Mouse (Mus musculus) mesoderm, embryonic 11.5 days (tissue): ENCODE results near the gene Mrpl30.

Experiments used
- DNase-seq: peaks from one replicate; pipeline ENCODE4 v3.0.0-alpha.2; 2012; ENCODE audit warnings: low read depth, low spot score

The Mrpl30 gene

DNA sequence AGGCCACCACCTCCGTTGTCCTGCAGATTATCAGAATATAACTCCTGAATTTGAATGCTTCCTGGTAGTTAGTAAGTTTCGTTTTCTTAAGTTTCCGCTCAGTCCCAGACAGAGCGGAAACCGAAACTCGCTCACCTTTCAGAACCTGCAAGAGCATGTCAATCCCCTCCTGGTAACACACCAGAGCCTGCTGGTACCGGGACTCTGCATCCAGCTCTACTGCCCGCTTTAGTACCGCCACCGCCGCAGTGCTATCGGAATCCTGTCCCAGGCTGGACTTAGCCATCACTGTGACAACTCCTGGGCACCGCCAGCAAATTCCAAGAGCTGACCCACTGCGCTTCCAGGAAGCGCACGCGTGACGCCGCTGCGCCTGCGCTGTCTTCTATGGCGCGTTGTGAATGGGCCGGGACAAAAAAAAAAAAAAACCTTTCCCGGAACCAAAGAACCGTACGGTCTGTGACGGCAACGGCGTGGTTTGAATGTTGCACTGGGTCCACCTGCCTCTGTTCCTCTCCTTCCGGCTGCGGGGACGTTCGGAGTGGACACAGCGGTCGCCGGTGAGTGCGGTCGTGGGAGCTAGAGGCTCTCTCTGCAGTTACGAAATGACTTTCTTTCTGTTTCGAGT, at the start of gene Mrpl30, which contains the start of gene Mitd1:
TSS of gene Mrpl30 (plus strand) at position 453 of the 628 bp plus-strand sequence.
TSS of gene Mitd1 (minus strand) at position 387 of the 628 bp plus-strand sequence.
- peak; percentile 97 for DNase-seq

DNA sequence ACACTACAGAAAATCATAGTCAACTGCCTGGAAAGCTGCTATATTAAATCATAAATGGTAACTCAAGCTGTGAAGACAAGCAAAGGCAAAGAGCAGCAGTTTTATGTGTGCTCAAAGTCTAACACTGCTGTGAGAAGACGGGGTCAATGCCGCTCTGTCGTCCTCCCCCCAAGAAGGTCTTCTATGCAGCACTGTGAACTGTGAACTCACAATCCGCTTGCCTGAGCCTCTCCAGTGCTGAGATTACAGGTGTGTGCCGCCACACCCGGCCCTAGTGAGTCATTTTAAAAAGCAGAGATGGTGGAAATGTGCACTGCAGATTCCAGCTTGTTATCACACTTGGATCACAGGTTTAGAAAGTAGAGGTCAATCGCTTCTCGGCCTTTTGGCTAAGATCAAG, 43.4 kb upstream of the Mrpl30 start:
- DNase-seq, result no peak

DNA sequence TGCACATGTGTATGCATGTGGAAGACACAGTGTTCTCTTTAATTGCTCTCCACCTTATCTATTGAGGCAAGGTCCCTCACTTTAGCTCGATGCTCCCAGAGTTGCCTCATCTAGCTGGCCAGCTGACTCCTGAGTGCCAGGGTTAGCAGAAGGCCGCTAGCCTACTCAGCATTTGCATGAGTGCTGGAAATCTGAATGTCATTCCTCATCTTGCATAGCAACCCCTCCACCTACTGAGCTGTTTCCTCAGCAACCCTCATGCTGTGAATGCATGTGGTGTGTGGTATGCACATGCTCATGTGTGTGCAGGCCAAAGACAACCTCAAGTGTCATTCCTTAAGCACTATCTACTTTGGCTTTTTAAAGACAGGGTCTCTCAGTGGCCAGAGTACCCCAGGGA, 39.6 kb upstream of the Mrpl30 start:
- peak; percentile 26 for DNase-seq

DNA sequence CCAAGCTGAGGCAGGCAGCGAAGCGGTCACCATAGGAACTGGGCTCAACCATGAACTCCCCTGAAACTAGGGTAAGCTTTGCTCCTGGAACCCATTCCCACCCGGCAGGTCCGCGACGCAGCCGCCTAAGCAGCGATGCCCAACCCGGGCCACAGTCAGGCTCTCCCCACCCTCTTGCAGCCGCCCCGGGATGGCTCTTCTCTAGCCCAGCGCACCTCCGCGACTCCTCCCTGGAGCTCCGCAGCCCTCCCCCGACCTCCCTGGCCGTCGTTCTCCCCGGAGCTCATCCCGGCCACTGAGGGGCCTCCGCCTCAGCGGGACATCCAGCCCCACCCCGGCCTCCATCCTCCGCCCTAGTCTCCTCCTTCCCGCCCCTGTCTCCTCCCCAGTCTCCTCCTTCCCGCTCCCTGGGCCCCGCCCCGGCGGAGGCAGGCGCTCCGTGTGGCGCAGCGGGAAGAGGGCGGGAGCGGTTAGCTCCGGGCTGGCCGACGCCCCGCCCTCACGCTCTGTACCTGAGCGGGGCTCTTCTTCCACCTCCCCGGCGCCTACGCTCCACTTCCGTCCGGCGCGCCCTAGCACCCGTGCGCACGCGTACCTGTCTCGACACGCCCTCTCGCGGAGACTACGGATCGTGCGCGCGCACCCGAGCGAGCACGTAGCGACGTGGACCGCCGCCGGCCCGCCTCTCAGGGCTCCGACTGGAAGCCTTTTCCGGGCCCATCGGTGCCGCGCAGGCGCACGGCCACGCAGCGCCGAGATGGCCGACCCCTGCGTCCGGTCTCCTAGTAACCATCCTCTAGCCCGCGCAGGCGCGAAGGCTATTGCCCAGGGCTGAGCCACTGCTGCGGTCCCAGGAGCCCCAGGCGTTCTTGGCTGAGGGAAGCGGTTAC, 25.5 kb upstream of the Mrpl30 start:
- peak; percentile 99 for DNase-seq

DNA sequence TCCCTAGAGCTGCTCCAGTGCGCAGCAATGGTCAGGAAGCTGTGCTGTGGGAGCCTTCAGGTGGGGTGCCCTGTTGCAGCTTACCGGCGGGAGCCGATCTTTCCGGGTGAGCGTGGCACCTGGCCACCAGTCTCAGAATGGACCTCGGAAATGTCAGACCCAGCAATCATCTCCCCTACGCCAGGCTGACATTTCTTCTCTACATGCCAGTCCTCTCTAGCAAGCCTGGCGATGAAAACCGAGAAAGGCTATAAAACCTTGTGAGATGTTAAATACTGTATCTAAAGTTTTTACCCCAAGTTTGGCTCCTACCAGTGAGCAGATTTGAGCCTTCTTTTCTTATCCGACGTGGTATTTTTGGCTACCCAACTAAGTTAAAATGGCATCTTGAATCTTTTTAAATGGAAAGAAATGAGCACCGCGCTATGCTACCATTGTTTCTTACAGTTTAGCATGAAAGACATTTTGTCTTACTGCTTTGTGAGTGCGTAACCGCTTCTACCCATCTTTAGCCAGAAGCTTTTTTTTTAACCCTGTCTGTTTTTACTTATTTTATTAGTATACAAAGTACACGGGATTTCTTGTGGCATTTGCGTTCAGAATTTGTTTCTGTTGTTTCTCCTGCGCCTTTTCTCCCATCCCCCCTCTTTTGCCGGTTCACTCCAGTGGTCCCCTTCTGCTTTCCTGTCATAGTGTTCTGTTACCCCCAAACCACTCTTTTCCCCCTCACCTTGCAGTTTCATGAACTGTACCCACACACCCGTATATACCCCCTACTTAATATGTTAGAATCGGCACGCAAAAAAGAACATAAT, 24.7 kb upstream of the Mrpl30 start:
- no peak for DNase-seq

DNA sequence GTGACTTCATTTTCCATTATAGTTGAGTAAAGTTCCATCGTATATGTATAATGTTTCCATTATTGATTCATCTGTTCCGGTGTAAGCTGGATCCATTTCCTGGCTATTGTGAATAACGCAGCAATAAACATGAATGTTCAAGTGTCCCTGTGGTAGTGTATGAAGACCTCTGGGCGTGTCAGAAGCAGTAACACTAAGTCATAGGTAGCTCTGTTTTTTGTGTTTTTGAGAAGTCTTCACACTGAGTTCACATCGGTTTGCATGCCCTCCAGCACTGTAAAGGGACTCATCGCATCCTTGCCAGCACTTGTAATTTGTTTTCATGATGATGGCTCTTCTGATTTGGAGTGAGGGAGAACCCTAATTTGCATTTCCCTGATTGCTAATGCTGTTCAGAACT, 24.0 kb upstream of the Mrpl30 start, which contains the start of gene Tsga10:
TSS of gene Tsga10 (minus strand) at position 144 of the 400 bp plus-strand sequence.
- no peak for DNase-seq

DNA sequence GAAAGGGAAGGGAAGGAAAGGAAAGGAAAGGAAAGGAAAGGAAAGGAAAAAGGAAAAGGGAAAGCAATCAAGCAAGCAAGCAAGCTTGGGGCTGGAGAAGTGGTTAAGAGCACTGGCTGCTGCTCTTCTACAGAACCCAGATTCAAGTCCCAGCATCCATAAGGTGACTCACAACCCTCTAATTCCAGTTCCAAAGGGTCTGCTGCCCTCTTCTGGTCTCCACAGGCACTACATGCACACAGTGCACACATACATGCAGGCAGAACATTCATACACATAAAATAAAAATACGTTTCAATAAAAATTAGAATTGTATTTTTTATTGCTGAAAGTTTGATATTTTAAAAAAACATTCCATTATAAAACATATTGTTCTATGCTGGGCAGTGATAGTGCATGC, 23.2 kb upstream of the Mrpl30 start:
- DNase-seq, result peak; percentile 56

DNA sequence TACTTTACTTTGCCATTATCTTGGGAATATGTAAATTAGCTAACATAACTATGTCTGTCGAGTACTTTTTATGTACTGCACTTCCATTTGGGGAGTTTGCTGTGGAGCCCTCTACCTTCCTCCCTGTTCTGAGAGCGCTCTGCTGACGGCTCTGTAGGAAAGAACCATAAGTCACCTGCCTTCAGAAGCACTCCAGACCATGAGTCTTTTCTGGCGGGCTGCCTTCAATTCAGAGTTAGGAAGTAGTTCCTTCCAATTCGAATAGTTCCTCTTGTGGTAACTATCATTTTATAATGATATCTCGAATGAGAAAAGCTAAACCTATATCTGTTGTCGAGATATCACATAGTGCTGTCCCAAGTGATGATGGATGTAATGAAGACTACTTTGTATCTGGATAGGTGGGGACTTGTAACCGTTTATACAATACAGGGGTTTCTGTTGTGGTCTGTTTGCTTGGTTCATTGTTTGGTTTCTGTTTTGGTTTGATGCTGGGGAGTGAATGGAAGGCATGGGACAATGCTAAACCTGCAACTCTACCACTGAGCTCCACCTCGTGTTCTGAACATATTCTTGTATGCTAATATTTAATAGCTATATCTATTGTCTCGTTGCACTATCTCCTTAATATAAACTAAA, 22.5 kb upstream of the Mrpl30 start:
- DNase-seq, result no peak

DNA sequence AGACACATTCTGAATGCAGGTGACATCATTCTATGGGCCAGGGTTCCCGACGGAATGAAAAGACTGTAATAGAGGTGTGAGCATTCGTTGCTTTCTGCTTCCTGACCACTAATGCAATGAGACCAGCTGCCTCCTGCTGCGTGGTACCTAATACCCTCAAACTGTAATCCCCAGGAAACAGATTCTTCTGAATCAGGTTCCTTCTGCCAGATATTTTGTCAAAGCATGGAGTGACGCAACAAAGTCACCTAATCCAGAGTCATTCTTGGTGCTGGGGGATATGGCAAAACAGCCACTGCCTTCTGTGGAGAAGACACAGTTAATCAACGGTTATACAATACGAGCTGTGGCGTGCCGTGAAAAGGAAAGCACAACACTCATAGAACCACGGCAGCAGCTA, 21.6 kb upstream of the Mrpl30 start:
- DNase-seq, result no peak

DNA sequence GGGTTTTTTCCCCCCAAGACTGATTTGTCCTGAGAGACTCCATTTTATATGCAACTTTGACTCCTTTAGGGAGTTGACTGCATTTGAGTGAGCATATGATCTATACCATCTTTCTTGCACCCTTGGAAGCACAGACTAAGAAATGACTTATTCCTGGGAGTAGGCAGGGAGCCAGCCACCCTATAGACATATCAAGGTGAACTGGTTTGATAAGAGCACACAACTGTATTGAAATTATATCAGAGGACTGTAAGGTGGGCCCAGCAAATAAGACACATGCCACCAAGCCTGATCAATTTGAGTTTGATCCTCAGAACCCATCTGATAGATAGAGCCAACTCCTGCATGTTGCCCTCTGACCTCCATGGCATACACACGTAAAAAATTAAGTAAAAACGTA, 20.9 kb upstream of the Mrpl30 start:
- DNase-seq, result no peak

DNA sequence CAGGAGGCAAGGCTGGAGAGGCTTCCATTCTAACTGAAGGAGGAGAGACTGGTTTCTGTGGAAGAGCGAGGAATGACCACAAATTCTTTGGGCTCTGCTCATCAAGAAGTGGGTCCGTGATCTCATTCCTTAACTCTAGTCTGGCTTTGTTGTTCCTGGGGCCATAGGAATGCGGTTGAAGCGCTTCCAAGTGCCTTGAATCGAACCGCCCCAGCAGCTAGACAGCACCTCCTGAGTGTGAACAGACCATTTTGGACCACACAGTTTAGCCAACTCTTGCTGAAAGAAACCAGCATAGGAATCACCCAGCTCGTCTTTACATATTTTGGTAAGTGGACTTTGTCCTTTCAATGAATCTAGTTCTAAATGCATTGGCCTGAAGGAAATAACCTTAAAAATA, 18.6 kb upstream of the Mrpl30 start, which contains the start of gene Lipt1:
TSS of gene Lipt1 (plus strand) at position 35 of the 400 bp plus-strand sequence.
- peak; percentile 41 for DNase-seq

DNA sequence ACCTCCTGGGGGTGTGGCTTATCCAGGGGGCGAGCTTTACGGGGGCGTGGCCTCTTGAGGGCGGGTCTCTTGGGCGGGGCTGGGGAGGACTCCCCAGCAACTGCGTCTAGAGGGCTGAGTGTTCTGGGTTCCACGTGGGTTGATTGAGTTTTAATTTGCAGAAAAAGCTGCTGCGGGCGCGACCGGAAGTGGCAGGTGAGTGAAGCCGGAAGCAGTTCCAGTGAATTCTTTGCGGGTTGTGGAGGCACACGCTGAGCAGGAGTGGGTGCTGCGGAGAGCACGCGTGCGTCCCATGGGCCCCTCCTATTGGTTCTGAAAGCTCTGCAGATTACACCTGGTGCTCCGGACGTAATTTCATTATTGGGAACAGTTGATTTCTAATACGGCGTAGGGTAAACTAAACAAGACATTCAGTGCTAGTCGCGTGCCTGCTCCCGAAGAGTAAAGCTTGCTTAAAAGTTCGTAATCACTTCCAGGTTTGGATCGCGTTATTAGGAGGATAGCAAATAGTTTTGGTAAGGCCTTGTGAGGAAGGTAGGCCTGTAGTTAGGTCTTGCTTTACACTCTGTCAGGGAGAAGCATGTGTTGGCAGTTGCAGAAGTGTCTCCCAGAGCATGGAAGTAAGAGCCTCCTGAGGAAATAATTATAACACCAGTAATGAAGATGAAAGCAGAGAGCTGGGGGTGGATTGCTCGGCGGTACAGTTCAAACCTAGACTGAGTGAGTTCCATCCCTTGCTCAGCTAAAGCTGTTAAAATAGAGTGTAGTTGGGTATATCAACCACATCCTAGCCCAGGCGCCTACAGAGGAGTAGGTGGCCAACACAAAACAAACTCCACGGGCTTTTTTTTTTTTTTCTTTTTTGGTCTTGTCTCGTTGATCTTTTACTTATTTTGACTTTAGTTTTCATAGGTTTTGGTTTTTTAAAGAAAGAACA, 17.9 kb upstream of the Mrpl30 start:
- DNase-seq, result peak; percentile 79

DNA sequence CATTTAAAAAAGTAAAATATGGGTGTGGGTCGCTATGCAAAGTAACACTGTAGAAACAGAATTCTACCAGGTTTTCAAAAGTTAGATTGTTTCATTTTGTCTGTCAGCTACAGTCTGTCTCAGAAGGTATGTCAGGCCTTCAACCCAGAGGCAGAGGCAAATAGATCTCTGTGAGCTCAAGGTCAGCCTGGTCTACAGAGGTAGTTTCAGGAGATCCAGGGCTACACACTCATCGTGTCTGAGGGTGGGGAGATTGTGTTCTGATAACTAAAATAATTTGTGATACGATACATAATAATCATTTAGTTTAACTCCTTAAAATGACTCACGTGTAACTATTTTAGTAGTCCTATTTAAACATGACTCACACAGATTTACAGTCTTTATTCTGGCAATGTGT, 17.1 kb upstream of the Mrpl30 start:
- no peak for DNase-seq

DNA sequence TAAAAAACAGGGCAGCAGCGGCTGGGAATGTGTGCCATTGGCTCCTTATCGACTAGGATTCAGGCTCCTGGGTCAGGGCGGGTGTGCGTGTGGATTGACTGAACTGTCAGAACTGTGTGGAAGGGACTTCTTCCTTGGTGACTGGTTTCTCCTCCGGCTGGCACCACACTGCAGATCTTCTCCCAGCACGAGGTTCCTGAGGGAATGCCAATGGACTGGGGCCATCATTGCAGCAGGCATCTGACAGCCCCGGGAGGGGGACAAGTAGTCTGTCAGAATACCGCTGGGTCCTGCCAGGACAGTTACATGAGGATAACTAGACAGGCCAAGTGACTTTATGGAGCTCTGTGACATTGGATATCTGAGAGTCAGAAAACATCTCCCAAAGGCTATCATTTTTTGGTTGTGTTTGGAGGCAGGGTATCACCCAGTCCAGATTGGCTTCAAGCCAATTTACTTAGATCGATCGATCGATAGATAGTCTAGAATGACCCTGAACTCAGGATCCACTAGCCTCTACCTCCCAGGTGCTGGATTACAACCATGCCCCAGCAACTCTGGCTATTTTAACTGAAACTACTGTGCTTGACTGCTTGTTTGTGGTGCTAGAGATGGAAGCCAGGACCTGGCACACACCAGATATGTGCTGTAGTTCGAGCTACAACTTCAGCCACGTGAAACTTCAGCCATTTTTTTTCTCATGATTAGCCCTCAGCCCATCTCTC, 12.4 kb upstream of the Mrpl30 start:
- no peak for DNase-seq

DNA sequence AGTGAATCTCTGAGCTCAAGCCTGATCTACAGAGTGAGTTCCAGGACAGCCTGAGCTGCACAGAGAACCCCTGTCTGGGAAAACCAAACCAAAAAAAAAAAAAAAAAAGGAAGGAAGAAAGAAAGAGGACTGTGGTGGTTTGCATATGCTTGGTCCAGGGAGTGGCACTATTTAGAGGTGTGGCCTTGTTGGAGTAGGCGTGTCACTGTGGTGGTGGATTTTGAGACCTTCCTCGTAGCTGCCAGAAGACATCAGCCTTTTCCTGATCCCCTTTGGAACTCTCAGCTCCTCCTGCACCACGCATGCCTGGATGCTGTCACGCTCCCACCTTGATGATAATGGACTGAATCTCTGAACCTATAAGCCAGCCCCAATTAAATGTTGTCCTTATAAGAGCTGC, 6.9 kb upstream of the Mrpl30 start:
- DNase-seq, result no peak

DNA sequence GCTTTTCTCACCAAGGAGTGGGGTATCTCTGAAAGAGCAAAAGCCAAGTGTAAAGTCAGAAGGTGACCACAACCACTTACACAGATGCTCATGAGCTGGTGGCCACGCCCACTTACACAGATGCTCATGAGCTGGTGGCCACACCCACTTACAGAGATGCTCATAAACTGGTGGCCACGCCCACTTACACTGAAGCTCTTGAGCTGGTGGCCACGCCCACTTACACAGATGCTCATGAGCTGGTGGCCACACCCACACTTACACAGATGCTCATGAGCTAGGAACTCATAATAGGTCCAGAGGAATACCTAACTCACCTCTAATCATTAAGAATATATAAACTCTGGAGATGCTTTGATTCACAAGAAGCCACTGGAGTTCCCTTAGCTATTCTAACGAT, 5.8 kb upstream of the Mrpl30 start:
- no peak for DNase-seq

DNA sequence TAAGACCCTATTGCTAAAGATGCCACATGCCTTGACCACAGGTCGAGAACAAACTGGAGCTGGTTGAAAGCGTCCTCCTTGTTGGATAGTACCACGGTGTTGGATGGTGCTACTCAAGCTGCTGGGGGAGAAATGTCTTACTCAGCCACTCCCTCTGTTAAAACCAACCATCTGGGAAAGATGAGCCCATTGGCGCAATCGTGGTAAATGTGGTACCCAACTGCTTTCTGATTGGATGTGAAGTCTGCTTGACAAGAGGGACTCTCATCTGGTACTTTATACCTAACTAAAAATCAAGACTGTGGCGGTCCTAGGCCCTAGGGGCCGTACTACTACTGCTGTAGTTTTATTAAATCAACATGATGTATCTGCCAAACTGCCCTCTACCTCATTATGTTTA, 1.1 kb upstream of the Mrpl30 start:
- DNase-seq, result no peak

DNA sequence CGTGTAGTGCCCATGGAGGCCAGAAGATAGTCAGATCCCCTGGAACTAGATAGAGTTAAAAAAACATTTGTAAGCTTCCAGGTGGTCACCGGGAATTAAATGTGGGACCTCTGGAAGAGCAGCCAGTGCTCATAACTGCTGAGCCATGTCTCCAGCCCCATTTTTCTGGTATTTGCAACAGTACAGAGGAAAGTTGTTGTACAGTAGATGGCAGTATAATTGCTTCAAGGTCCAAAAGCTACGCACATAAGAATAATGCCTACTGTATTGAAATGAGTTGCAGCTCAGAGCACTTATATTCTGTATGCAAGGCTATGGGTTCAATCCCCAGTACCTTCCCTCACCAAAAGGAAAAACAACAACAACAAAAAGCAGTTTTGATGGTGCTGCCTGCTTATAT, 1.1 kb downstream of the Mrpl30 start:
- DNase-seq, result no peak

DNA sequence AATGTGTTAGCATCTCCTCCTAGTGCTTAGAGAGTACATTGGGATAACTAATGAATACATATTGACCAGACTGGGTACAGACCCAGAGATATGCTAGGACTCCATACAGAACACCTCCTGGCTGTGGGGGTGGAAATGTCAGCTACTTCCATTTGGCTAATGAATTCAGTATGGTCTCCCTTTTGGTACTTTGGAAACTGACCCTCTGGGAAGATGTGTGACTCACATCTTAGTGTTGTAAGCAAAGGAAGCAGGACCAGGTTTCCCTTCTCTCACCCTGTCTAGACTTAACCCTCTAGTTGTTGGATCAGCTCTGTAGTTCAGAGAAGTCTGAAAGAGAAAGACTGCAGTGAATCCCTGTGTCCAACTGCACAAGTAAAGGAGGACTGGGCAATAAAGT, 4.3 kb downstream of the Mrpl30 start:
- DNase-seq, result no peak

DNA sequence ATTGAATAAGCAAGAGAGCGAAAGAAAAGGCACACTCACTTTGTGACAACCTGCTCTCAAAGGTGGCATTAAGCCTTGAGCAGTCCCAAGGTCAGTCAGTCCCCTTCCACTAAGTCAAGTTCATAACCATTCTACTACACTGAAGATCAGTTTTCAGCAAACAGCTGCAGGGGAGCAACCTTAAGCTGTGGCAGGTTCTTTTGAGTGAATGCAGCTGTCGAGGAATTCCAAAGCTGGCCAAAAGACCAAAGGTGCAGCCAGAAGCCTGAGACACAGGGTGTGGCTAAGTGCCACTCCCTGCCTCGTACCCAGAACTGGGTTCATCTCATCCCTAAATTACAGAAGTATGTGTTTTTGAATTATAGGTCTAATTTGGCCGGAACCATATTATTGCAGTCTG, 9.5 kb downstream of the Mrpl30 start:
- no peak for DNase-seq
